Mouse (Mus musculus): Measurements from ENCODE around the gene Klhl31.

Gene Klhl31

DNA sequence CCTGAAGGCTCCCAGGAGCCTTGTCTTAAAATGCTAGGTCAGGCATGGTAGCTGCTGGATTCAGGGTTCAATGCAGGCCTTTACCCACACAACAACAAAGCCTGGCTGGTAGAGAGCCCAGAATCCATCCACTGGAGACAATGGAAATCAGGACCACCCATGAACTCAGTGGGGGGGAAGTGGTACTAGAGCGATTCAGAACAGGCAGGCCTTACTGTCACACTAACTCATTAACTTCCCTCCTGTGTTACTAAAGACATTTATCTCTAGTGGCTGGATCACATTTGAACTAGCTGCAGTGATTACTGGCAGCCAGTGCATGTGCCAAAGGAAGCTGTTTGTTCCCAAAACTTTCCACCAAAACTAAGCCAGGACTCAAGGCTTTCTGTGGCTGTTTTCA, 13.4 kb upstream of the Klhl31 start:
- in situ Hi-C loops (cut with MboI; ENCODE audit: unreplicated experiment in 2 of 2), result no loop called here

DNA sequence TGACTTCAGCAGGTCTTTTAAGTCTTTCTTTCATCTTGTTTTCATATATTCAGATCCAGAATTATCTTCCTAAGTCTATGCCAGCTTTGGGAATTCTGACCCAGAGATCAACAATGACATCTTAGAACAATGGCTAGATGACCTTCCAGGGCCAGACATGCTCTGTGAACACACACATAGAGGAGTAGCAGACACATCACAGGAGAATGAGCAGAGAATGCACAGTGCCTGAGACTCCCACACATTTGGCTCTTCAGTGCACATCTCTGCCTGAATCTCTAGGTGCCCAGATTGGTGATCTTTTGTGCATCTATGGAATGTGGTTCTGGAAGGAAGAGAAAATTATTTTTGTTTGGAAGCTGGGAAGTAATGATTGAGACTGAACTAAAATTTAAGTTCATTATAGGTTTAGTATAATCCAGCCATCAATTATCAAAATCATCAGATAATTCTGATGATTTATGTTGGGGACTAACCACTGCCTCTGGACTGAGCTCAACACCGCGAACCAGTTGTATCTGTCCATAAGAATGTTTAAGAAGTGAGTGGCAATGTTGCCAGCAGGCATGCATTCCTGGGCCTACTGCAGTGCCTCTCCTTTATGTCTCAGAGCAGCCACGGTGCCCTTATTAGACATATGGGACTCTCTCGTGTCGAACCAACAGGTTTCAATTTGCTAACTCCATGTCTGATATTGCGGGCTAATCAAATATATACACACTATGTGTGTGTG, 12.8 kb upstream of the Klhl31 start:
- in situ Hi-C loops (cut with MboI; ENCODE audit: unreplicated experiment in 2 of 2), result no loop called here

DNA sequence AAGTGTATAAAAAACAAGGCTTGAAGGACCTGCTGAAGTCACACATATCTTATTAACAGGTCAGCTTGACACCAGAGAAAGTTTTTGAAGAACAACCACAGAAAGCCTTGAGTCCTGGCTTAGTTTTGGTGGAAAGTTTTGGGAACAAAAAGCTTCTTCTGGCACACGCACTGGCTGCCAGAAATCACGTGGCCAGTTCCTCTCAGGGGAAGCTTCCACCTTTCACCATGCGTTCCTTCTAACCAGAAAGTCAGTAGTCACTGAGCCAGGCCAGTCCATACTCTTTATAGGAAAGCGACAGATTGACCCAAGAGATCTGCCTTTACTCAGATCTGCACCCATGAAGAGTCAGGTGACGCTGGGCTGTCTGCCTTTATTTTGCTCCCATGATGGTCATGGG, 12.1 kb upstream of the Klhl31 start:
- in situ Hi-C loops (cut with MboI; ENCODE audit: unreplicated experiment in 2 of 2), result no loop called here

DNA sequence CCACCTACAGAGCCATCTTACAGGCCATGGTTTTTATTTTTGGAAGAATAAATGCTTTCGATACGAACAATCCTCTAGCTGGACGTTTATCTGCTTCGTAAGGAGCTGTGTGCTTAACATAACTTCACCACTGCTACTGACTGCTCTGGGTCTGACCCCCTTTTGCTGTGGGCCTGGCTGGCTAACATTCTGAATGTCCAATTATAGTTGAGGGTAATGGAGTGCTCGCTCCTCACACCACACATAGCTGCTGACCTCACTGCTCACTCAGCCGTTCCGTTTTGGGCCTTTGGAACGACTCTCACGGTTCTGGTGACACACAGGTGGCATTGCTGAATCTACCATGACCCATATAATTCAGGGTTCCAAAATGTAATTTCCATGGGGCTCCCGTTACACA, 7.6 kb upstream of the Klhl31 start:
- in situ Hi-C loops (cut with MboI; ENCODE audit: unreplicated experiment in 2 of 2), result no loop called here

DNA sequence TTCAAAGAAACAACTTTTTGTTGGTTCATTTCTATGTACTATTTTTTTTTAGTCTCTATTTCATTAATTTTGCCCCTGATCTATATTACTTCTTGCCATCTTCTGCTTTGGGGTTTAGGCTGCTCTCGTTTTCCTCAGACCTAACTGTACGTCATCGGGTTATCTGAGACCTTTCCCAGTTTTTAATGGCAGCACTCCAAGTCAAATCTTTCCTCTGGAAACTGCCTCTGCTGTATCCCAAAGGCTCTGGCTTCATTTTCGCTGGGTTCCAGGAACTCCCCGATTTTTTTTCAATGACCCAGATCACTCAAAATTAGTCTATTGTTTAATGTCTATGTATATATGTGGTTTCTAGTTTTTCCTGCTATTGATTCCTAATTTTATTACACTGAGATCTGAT, 6.6 kb upstream of the Klhl31 start:
- in situ Hi-C loops (cut with MboI; ENCODE audit: unreplicated experiment in 2 of 2), result no loop called here

DNA sequence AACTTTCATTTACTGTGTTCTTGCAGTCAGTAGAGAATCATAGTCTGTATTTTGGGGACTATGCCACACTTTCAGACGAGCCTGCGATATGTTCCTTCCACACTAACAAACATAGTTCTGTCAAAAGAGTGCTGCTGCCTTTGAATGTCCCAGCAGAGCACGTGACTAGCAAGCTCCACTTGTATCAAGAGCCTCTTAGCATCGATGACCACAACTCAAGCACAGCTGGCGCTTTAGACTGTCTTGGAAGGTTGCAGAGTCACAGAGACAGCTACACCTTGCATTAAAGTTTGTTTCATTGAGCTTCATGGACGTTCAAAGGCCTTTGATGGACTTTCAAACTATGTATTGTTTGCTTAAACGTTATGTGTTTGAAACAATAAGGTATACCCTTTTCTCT, 5.5 kb upstream of the Klhl31 start:
- in situ Hi-C loops (cut with MboI; ENCODE audit: unreplicated experiment in 2 of 2), result no loop called here

DNA sequence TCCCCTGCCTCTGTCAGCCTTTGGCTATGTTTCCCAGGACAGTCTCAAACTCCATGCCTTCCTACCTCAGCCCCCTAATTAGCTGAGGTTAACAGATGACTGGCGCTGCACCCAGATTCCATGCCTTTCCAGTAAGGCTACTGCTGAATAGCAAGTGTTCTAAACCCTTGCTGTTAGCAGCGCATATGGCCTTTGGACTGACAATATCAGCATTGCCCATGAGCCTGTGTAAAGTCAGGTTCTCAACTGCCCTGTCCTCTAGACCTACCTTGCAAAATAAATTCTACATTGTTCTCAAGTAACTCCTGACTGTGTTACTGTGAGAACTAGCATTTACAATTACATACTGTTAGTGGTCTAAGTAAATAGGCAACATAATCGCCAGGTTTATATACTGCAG, 3.9 kb upstream of the Klhl31 start:
- in situ Hi-C loops (cut with MboI; ENCODE audit: unreplicated experiment in 2 of 2), result no loop called here

DNA sequence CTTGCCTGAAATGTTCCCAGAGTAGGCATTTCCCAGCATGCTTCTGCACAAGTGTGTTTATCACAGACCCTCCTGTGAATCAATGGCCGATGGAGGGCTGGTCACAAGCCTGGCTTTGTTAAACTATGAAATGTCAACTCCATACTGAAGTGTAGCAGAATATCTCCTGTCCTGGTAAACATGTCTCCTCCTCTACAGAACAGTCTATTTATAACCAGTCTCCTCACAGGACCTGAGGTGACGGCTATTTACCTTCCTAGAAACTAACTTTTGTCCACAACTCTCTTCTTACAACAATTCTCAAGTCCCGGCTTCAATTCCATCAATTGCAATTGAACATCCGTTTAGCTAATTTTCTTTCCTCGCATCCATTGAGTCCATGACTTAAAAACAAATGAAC, 297 bp upstream of the Klhl31 start:
- in situ Hi-C loops (cut with MboI; ENCODE audit: unreplicated experiment in 2 of 2), result no loop called here

DNA sequence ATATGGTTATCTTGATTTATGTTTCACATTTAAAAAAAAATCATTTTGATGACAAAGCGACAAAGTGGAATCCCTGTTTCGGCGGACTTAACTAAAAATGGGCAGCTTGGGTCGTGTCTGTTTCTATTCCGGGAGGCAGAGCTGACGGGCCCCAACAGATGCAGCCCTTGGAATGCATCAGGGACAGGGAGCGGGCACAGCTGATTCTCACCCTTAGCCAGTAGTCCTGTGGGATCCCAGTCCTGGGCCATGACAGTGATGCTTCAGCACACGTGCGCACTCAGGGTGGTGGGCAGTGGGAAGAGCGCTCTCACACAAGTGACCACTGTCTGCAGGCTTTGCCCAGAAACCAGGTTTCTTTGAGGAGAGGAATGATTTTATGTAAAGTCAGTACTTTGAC, 1.1 kb downstream of the Klhl31 start:
- in situ Hi-C loops (cut with MboI; ENCODE audit: unreplicated experiment in 2 of 2), result no loop called here

DNA sequence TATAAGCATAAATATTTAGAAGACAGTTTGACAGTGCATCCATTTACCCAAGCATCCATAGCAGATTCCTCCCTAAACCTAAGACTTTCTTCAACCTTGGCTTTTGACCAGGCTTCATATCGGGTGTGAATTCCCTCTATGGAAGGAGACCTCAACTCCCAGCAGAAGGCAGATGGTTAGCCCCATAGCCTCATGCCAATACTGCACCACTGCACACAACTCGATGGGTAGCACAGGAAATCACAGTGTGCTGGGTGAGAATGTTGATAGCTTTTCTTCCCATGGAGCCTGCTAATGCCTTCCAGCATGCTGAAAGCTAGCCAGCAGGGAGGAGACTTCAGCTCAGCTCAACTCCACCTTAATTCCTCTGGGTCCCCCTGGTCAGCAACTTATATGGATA, 8.9 kb downstream of the Klhl31 start:
- in situ Hi-C loops (cut with MboI; ENCODE audit: unreplicated experiment in 2 of 2), result no loop called here

DNA sequence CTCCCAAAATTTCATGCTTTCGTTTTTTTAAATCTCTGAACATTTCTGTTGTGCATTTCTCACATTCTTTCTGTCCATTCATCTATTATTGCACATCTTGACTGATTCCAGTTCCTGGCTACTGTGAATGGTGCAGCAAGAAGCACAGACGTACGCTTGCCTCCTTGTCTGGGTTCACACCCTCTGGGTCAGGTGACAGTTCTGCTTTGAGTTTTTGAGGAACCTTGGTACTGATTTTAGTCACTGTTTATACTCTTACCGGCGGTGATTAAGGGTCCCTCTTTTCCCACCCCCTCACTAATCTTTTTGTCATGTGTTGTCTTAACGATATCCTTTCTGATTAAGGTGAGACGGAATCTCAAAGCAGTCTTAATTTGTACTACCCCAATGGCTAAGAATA, 15.5 kb downstream of the Klhl31 start:
- in situ Hi-C loops (cut with MboI; ENCODE audit: unreplicated experiment in 2 of 2), result loop anchor here in 1 of 2 experiments (10.0 kb wide), 1 partner anchor 133 kb away; no protein-coding TSS in a partner anchor

DNA sequence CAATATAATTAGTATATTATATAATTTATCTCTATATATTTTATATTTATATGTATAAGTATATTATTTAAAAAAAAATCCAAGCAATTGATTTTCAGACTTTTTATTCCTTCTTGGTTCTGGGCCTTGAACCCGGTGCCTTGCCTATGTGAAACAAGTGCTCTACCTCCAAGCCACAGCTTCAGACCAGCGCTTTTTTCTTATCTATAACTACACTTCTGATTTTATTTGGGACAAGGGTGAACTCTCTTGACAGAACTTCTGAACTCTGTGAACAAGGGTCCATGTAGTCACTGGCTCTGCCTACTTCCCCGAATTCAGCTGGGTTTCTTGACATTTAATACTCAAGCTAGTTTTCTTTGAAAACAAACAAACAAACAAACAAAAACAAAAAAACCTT, 17.6 kb downstream of the Klhl31 start:
- in situ Hi-C loops (cut with MboI; ENCODE audit: unreplicated experiment in 2 of 2), result loop anchor here in 1 of 2 experiments (10.0 kb wide), 1 partner anchor 131 kb away; no protein-coding TSS in a partner anchor

DNA sequence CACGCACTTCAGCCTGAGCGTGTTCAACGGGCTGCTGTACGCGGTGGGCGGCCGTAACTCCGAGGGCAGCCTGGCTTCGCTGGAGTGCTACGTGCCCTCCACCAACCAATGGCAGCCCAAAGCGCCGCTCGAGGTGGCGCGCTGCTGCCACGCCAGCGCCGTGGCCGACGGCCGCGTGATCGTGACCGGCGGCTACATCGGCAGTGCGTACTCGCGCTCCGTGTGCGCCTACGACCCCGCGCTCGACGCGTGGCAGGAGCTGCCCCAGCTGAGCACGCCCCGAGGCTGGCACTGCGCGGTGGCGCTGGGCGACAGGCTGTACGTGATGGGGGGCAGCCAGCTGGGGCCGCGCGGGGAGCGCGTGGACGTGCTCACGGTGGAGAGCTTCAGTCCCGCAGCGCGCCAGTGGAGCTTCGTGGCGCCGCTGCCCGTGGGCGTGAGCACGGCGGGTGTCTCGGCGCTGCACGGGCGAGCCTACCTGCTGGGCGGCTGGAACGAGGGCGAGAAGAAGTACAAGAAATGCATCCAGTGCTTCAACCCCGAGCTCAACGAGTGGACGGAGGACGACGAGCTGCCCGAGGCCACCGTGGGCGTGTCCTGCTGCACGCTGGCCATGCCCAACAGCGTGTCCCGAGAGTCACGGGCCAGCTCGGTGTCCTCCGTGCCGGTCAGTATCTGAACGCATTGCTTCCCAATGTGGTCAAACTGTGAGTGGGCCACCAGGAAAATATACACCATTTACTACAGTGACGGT, 19.1 kb downstream of the Klhl31 start:
- in situ Hi-C loops (cut with MboI; ENCODE audit: unreplicated experiment in 2 of 2), result loop anchor here (5.0 to 10.0 kb wide), 3 partner anchors 102 to 129 kb away; no protein-coding TSS in a partner anchor

DNA sequence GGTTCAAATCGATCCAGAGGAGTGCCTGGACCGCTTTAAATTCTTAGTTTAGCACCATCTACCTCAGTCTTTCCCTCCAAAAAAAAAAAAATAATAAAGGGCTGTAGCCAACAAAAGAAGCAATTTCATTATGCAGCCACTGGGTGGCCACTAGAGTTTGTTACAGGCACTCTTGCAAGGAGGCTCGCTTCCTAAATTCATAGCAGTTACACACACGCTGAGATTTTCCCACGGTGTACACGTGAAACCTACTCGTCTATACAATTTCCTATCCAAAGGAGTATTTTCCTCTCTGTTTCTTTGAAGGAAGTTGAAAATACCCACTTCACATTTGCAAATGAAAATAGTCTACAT, 19.6 kb downstream of the Klhl31 start:
- in situ Hi-C loops (cut with MboI; ENCODE audit: unreplicated experiment in 2 of 2), result loop anchor here (5.0 to 10.0 kb wide), 3 partner anchors 101 to 129 kb away; no protein-coding TSS in a partner anchor

DNA sequence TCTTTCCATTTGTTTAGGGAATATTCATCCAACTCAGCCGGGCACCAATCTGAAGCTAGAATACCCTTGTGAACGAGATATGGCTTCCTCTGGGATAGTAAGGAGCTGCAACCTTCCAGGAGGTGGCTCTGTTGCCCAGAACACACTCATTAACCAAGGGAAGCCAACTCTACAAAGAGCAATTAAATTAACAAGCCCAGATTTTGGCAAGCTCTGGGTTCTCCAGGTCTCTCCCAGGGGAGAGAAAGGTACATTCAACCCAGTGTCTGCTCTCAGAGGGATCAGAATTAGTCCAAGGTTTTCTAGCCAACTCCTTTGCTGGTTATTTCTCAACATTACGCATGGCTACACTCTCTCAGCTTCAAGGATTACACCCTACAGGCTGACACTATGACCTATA, 26.6 kb downstream of the Klhl31 start:
- in situ Hi-C loops (cut with MboI; ENCODE audit: unreplicated experiment in 2 of 2), result loop anchor here in 1 of 2 experiments (10.0 kb wide), 1 partner anchor 72 kb away; no protein-coding TSS in a partner anchor

DNA sequence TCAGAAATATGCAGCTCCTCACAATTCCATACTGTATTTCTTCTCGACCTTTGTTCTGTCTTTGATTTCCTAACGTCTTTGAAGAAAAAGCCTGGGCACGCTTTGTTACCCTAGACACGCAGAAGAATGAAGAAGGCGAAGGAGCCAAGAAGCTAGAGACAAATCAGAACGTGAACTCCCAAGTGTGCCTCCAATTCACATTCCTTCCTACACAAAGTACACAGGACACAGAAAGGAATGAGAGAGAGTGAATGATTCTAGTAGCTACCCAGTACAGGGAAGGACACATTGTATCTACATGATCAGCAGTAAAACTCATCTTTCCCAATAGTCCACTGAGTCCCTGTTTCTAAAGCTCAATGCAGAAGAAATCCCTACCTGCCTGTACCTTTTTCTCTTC, 33.8 kb downstream of the Klhl31 start:
- in situ Hi-C loops (cut with MboI; ENCODE audit: unreplicated experiment in 2 of 2), result no loop called here

DNA sequence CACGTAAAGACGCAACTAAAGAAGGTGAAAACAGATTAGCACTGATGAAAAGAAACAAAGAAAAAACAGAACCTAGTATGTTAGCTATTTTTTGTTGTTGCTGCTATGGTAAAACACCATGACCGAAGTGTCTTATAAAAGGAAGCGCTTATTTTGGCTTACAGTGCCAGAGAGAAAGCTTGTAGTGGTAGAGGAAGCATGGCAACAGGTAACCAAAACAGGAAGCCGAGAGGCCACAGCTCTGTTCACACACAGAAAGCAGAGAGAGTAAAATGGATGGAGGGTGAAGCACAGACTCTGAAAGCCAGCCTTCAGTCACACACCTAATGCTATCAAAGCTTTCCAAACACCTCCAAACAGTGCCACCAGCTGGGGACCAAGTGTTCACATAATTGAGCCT, 34.7 kb downstream of the Klhl31 start:
- in situ Hi-C loops (cut with MboI; ENCODE audit: unreplicated experiment in 2 of 2), result no loop called here

DNA sequence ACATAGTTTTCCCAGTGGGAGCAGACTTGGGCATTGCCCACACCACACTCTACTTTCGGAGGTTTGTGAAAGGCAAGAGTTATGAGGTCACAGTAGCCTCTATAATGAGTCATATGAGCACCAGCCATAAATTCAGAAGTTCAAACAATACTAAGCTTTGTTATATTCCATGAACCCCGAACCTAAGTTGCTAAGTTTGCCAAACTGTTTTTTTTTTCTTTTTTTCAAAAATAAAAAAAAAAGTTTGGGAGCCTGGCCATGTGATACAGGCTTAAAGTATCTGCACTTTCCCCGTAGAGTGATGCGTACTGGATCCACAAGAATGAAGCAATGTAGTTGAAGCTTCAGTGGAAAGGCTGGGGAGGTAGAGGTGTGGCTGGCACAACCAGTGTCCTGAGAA, 36.9 kb downstream of the Klhl31 start:
- in situ Hi-C loops (cut with MboI; ENCODE audit: unreplicated experiment in 2 of 2), result no loop called here

DNA sequence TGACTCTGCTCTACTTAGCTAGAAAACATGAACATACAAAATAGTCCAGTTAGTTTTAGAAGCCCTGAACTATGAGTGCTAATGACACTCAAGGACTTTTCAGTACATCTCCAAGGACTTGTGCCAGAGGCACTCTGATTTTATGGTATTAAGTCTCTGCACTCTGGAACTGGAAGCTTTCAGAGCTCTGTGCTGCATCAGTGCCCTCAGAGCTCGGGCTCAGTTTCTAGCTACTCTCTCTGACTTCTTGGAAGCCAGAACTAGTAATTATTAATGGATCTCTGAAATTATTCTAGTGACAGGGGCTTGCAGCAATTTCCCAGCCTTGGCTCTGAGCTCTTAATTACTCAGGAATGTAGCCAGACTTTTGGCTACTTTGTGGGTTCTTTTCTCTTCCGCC, 37.7 kb downstream of the Klhl31 start:
- in situ Hi-C loops (cut with MboI; ENCODE audit: unreplicated experiment in 2 of 2), result no loop called here

DNA sequence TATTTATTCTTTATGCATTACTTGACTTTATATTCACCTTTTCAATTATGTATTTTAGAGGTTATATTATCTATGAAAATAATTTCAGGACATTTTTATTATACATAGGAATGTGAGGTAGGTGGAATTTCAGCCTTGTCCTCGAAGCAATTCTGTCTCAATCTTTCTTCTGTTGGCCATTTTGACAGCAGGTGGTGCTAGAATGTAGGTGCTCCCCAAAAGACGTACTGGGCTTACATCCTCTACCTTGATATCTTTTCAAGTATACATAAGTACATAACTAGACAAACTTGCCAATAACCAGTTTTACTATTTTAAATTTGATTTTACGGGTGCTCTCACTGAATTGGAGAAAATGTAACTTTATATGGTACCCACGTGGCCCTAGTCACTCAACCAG, 48.6 kb downstream of the Klhl31 start:
- in situ Hi-C loops (cut with MboI; ENCODE audit: unreplicated experiment in 2 of 2), result no loop called here

DNA sequence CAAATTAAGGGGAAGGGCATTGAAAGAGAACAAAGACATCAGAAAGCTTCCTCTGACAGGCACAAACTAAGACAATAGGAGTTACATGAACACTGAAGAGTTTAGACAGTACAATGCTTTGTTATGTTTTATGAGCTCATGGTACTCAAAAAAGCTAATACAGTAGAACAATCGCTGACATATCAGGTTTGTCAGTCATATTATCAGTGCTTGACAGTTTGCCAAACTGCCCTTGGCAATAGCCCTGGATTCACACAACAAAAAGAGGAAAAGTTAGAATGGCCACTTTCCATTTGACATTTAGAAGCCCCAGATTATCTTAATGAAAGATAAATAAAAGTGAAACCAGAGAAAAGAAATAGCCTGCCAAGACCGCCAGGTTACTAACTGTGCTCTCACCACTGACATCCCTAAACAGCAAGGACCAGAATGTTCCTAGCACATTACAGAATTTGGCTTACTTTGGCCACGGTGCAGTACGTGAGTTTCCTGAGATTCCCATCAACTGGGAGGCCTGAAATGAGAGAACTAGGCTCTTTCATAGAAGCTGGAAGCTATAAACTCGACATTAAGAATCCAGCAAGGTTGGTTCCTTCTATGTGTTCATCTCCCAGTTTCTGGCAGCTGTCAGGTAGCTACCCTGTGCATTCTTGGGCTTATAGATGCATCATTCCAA, 49.7 kb downstream of the Klhl31 start:
- in situ Hi-C loops (cut with MboI; ENCODE audit: unreplicated experiment in 2 of 2), result no loop called here
